Mouse (Mus musculus): ENCODE results near the gene Cxcr5. TPM values are rescaled to one million over a fixed set of nuclear protein-coding genes. Genes with fewer than 3 reads are reported as not detected.
A peak's percentile ranks its signal among the peaks of the same experiment; 100 is the strongest.

The Cxcr5 gene
- total RNA-seq, 2 experiments from 2014 or later, result not detected

DNA sequence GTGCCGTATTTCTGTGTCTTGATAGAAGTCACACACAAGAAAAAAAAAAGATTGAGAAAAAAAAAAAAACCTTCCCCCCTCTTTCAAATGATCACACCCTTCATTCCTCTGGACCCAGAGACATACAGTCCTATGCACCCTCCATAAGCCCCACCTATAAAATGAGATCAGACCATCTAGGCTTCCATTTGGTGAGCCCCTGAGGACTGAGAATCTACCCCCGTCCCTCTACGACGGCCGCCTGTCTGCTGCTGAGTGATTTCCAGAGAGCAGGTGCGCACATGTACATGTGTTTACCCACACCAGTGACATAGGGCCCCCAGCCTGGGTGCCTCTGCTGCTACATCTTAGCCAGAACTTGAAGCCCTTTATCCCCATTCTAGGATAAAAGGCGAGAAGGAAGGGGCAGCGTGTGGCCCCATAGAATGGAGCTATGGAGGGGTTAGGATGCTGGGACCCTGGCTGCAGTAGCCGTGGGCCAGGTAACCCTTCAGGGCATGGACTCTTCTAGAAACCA, 51.3 kb downstream of the Cxcr5 start:
- DNase-seq (ENCODE audit: low spot score in 2 of 2), result no peak

GRCm38 (mm10) chr9:44509487-44510354, 52.0 kb downstream of the Cxcr5 start:
- peak; percentile 84 to 85 for DNase-seq (ENCODE audit: low spot score in 2 of 2)

DNA sequence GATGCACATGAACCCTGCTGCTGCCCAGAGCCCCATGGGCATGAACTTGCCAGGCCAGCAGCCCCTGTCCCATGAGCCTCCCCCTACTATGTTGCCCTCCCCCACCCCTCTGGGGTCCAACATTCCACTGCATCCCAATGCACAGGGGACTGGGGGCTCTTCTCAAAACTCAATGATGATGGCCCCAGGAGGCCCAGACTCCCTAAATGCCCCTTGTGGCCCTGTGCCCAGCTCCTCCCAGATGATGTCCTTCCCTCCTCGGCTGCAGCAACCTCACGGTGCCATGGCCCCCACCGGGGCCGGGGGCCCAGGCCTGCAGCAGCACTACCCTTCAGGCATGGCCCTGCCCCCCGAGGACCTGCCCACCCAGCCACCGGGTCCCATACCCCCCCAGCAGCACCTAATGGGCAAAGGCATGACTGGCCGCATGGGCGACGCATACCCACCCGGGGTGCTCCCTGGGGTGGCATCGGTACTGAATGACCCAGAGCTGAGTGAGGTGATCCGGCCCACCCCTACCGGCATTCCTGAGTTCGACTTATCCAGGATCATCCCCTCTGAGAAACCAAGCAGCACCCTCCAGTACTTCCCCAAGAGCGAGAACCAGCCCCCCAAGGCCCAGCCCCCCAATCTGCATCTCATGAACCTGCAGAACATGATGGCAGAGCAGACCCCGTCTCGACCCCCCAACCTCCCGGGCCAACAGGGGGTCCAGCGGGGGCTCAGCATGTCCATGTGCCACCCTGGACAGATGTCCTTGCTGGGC, 52.8 kb downstream of the Cxcr5 start:
- no peak for DNase-seq (ENCODE audit: low spot score in 2 of 2)

DNA sequence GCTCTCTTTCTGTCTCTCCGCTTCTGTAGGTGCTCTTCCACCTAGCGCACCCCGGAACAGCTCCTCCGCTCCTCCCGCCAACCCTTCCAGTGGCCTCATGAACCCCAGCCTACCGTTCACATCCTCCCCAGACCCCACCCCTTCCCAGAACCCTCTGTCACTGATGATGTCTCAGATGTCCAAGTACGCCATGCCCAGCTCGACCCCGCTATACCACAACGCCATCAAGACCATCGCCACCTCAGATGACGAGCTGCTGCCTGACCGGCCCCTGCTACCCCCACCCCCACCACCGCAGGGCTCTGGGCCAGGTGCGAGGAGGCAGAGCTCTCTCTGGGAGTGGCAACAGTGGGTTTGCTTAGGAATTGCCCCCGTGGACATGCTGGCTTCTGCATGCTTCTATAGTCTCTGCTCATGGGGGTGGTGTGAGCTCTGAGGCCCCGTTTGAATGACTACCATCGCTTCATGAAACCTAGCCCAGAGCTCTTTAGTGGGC, 53.5 kb downstream of the Cxcr5 start:
- no peak for DNase-seq (ENCODE audit: low spot score in 2 of 2)

DNA sequence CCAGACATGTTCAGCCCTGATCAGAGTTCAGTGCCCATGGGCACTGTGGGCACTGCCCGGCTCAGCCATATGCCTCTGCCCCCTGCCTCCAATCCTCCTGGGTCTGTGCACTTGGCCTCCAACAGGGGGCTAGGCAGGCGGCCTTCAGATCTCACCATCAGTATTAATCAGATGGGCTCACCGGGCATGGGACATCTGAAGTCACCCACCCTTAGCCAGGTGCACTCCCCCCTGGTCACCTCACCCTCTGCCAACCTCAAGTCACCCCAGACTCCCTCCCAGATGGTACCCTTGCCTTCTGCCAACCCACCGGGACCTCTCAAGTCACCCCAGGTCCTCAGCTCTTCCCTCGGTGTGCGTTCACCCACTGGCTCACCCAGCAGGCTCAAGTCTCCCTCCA, 54.3 kb downstream of the Cxcr5 start:
- no peak for DNase-seq (ENCODE audit: low spot score in 2 of 2)

DNA sequence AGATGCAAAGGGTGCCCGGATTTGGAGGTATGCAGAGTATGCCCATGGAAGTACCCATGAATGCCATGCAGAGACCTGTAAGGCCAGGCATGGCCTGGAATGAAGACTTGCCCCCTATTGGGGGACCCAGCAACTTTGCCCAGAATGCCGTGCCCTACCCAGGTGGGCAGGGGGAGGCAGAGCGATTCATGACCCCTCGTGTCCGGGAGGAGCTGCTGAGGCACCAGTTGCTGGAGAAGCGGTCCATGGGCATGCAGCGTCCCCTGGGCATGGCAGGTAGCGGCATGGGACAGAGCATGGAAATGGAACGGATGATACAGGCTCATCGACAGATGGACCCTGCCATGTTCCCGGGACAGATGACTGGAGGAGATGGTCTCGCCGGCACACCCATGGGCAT, 55.1 kb downstream of the Cxcr5 start:
- no peak for DNase-seq (ENCODE audit: low spot score in 2 of 2)

GRCm38 (mm10) chr9:44505824-44506467, 55.7 kb downstream of the Cxcr5 start:
- no peak for DNase-seq (ENCODE audit: low spot score in 2 of 2)

- DNase-seq (ENCODE audit: low spot score in 2 of 2), result no peak
Measured at GRCm38 (mm10) chr9:44504893-44505823, 56.5 kb downstream of the Cxcr5 start.

- peak; percentile 86 to 87 for DNase-seq (ENCODE audit: low spot score in 2 of 2)
Measured at GRCm38 (mm10) chr9:44502006-44502405, 59.7 kb downstream of the Cxcr5 start.

- DNase-seq (ENCODE audit: low spot score in 2 of 2), result no peak
Measured at GRCm38 (mm10) chr9:44501206-44501879, 60.3 kb downstream of the Cxcr5 start.

DNA sequence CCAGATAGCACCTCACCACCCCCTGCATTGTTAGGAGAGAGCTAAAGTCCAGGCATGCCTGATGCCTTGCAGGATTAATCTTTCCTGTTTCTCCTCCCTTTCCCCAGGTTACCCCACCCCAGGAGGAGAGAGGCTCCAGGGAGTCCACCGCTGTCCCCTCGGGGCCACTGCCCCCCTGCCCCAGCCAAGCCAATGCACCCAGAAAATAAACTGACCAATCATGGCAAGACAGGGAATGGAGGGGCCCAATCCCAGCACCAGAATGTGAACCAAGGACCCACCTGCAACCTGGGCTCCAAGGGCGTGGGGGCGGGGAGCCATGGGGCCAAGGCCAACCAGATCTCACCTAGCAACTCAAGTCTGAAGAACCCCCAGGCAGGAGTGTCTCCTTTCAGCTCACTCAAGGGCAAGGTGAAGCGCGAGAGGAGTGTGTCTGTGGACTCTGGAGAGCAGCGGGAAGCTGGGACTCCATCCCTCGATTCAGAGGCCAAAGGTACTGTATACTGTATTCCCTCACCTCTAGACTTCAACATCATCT, 61.0 kb downstream of the Cxcr5 start:
- DNase-seq (ENCODE audit: low spot score in 2 of 2), result no peak

DNA sequence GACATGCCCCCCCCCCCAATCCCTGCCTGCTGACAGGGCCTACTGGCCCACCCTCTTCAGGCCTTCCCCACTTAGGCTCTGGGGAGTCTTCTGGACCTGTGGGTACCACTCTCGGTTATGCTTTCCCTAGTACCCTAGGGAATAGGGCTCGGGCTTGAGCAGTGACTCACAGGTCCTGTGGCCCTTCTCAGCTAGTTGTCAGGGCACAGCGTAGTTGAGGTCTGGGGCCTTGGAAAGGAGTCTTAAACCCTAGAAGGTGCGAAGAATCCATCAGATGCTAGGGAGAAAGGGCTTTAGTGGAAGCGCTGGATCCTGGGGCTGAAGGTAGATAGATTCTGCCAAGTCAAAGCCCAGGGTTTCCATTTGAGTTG, 61.5 kb downstream of the Cxcr5 start:
- DNase-seq (ENCODE audit: low spot score in 2 of 2), result no peak

DNA sequence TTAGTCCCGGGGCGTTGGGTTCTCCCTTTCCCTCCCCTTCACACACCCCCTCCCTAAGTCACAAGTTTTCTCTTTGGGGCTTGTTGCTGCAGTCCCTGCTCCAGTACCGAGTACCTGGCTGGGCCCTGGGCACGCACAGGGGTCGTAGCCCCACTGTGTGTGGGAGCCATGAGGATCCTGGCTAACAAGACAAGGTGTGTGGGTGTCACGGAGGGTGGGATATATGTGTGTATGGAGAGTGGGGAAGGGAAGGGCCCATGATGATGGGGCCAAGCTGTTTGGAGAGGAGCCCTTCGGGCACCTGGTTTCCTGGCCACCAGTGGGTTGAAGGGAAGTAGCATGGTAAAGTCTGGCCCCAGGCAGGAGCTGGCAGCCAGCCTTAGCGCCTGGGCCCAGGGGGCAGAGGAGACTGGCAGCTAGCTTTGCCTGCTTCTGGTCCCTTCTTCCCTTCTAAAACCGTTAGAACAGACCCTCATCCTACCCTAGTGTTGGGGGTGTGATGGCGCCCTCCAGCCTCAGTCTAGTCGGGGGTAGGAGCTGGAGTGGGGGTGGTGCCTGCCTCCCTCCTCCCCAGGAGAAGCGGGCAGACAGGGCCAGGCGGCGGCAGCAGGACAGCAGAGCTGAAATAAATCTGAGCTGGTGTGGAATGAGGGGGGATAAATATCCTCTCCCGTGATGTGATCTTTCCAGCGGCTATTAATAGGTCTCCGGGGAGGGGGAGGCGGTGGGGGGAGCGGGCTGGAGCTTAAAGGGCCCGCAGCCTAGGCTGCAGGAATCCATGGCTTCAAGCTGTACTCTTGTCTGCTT, 62.1 kb downstream of the Cxcr5 start:
- no peak for DNase-seq (ENCODE audit: low spot score in 2 of 2)

GRCm38 (mm10) chr9:44498421-44499355, 63.0 kb downstream of the Cxcr5 start:
- peak; percentile 76 to 78 for DNase-seq (ENCODE audit: low spot score in 2 of 2)

- no peak for DNase-seq (ENCODE audit: low spot score in 2 of 2)
Measured at GRCm38 (mm10) chr9:44497624-44498377, 63.9 kb downstream of the Cxcr5 start.

DNA sequence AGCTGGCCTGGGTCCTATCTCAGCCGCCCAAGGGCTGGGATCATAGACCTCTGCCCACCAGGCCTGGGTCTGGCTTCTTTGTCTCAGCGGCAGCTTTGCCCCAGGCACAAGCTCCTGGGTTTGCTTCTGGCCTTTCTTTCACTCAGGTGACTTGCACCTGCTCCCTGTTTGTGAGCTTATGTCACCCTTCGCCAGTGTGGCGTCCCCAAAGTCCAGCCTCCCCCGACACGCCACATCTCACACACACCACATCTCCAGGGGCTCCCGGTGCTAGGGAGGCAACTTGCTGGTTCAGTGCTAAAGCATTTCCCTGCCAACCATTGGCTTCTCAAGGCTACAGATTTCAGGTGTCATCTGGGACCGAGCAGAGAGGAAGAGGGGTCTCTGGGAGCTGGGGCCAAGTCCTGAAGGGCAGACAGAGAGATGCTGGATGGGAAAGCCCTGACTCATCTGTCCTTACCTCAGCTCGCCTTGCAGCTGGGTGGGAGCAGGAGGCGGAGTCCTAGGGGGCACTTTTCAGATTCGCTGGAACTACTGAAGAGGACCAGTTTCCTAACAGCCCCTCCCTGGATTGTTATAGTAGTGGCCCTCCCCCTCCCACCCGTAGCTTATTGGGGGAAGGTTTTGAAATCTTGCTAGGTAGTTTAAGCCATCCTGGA, 64.7 kb downstream of the Cxcr5 start:
- DNase-seq (ENCODE audit: low spot score in 2 of 2), result peak in 1 of 2 experiments; percentile 11
